In genomic region chr17:24848600-24849031, GRCm38 (mm10) we compare ENCODE assay signal across 9 mouse cellular contexts. TPM values are rescaled to one million over a fixed set of nuclear protein-coding genes. Genes with fewer than 3 reads are reported as not detected.
DNase-seq lines count a peak whose midpoint lies in the region; ATAC-seq and TF ChIP-seq lines count a peak whose summit lies in the region.
"Had no signal": no experiment of that assay in that cellular context is flagged by ENCODE, and none has a peak within 500 bp of the region (broad histone marks: within the 10 kb centered on the region; RNA-seq: fewer than 3 reads in every experiment).

No protein-coding gene starts in this region.

- ATAC-seq in forebrain, postnatal 0 days, result no peak
- ATAC-seq in embryonic facial prominence, embryonic 12.5 days (ENCODE audit: insufficient number of reproducible peaks, insufficient read depth, low FRiP score, low TSS enrichment), result no peak
- ATAC-seq in midbrain, embryonic 13.5 days, result no peak

- TF ChIP-seq CTCF in forebrain, postnatal 0 days (IDR thresholded peaks at IDR 0.05; ENCODE audit: low read depth), result no peak

- peaks cover 5% of the 10 kb centered on the region; the same call in 1 of the 2 replicates for H3K36me3 ChIP-seq in forebrain, embryonic 10.5 days (replicated peaks)
- peaks cover 5% of the 10 kb centered on the region for H3K36me3 ChIP-seq in forebrain, postnatal 0 days (ENCODE audit: insufficient read depth)
- peaks cover 9% of the 10 kb centered on the region for H3K36me3 ChIP-seq in embryonic facial prominence, embryonic 12.5 days
- H3K36me3 ChIP-seq in midbrain, embryonic 13.5 days, result peaks cover 10% of the 10 kb centered on the region

- no peak overlapping the region for H3K27ac ChIP-seq in forebrain, embryonic 10.5 days
- no peak overlapping the region for H3K27ac ChIP-seq in forebrain, postnatal 0 days (ENCODE audit: low read depth, low read length)
- H3K27ac ChIP-seq in embryonic facial prominence, embryonic 12.5 days, result no peak overlapping the region
- H3K27ac ChIP-seq in midbrain, embryonic 13.5 days, result no peak overlapping the region

- H3K4me2 ChIP-seq in forebrain, postnatal 0 days (ENCODE audit: low read depth), result no peak overlapping the region
- peak overlapping the region; percentile 87 for H3K4me2 ChIP-seq in embryonic facial prominence, embryonic 12.5 days (replicated peaks)
- H3K4me2 ChIP-seq in midbrain, embryonic 13.5 days (replicated peaks), result peak overlapping the region; percentile 94

- H3K27me3 ChIP-seq in forebrain, embryonic 10.5 days (ENCODE audit: poor library complexity, severe bottlenecking), result peaks cover 26% of the 10 kb centered on the region
- no peaks in the 10 kb centered on the region for H3K27me3 ChIP-seq in forebrain, postnatal 0 days (ENCODE audit: insufficient read depth, low read length)
- peaks cover 10% of the 10 kb centered on the region; the same call in 1 of the 2 replicates for H3K27me3 ChIP-seq in embryonic facial prominence, embryonic 12.5 days
- H3K27me3 ChIP-seq in midbrain, embryonic 13.5 days, result peaks cover 14% of the 10 kb centered on the region

- no peak for DNase-seq in forebrain, embryonic 10.5 days (ENCODE audit: extremely low spot score, low spot score)
- DNase-seq in forebrain, postnatal 0 days, result no peak
- DNase-seq in kidney, adult 8-10 months, result peak; percentile 67 to 79
- no peak for DNase-seq in urinary bladder, postnatal 4 days (ENCODE audit: low spot score in 2 of 2)
- no peak for DNase-seq in frontal cortex, postnatal 14 days (ENCODE audit: low spot score in 2 of 2)
- no peak for DNase-seq in B cell, adult 2 months

- peaks cover 28% of the 10 kb centered on the region for H3K4me1 ChIP-seq in forebrain, embryonic 10.5 days
- H3K4me1 ChIP-seq in forebrain, postnatal 0 days (ENCODE audit: insufficient read depth), result peaks cover 16% of the 10 kb centered on the region; the same call in 1 of the 2 replicates
- peaks cover 14% of the 10 kb centered on the region for H3K4me1 ChIP-seq in embryonic facial prominence, embryonic 12.5 days
- H3K4me1 ChIP-seq in midbrain, embryonic 13.5 days (replicated peaks), result peaks cover 25% of the 10 kb centered on the region

- no peak overlapping the region for H3K9ac ChIP-seq in forebrain, postnatal 0 days
- no peak overlapping the region for H3K9ac ChIP-seq in embryonic facial prominence, embryonic 12.5 days
- no peak overlapping the region for H3K9ac ChIP-seq in midbrain, embryonic 13.5 days (replicated peaks)

- H3K9me3 ChIP-seq in forebrain, embryonic 10.5 days, result no peaks in the 10 kb centered on the region
- H3K9me3 ChIP-seq in forebrain, postnatal 0 days (ENCODE audit: low read length), result no peaks in the 10 kb centered on the region
- no peaks in the 10 kb centered on the region for H3K9me3 ChIP-seq in embryonic facial prominence, embryonic 12.5 days
- H3K9me3 ChIP-seq in midbrain, embryonic 13.5 days, result no peaks in the 10 kb centered on the region

- peak overlapping the region; percentile 81 for H3K4me3 ChIP-seq in forebrain, embryonic 10.5 days
- no peak overlapping the region for H3K4me3 ChIP-seq in forebrain, postnatal 0 days (ENCODE audit: low read depth, low read length)
- H3K4me3 ChIP-seq in embryonic facial prominence, embryonic 12.5 days, result 0 out of 2 replicates have a peak overlapping the region, but pooled peaks have one; percentile 7
- peak overlapping the region; percentile 81; the same call in 1 of the 2 replicates for H3K4me3 ChIP-seq in midbrain, embryonic 13.5 days (replicated peaks)

RNA-seq across cellular contexts. Expression of gene Fahd1, which starts 1.5 kb away (rescaled TPM):
- 16.6 and 19.0 TPM in 2 replicates for polyA plus RNA-seq in forebrain, embryonic 10.5 days (2016; fragmentation: Nextera tagmentation; extraction: Ambion mirVana)
- total RNA-seq in forebrain, postnatal 0 days (2014; rRNA removed), result 15.1 and 16.6 TPM in 2 replicates
- 13.5 and 15.6 TPM in 2 replicates for polyA plus RNA-seq in forebrain, postnatal 0 days (2015; fragmentation: Nextera tagmentation; extraction: Ambion mirVana)
- polyA plus RNA-seq in embryonic facial prominence, embryonic 12.5 days (2016; fragmentation: Nextera tagmentation; extraction: Ambion mirVana), result 21.3 and 23.2 TPM in 2 replicates
- 17.9 and 18.4 TPM in 2 replicates for polyA plus RNA-seq in midbrain, embryonic 13.5 days (2015; fragmentation: Nextera tagmentation; extraction: Ambion mirVana)

RNA-seq across cellular contexts. Expression of gene Hagh, which starts 8.7 kb away (rescaled TPM):
- 24.5 and 26.4 TPM in 2 replicates for polyA plus RNA-seq in forebrain, embryonic 10.5 days (2016; fragmentation: Nextera tagmentation; extraction: Ambion mirVana)
- total RNA-seq in forebrain, postnatal 0 days (2014; rRNA removed), result 62.0 and 62.8 TPM in 2 replicates
- 61.6 and 66.6 TPM in 2 replicates for polyA plus RNA-seq in forebrain, postnatal 0 days (2015; fragmentation: Nextera tagmentation; extraction: Ambion mirVana)
- polyA plus RNA-seq in embryonic facial prominence, embryonic 12.5 days (2016; fragmentation: Nextera tagmentation; extraction: Ambion mirVana), result 24.2 and 26.1 TPM in 2 replicates
- polyA plus RNA-seq in midbrain, embryonic 13.5 days (2015; fragmentation: Nextera tagmentation; extraction: Ambion mirVana), result 43.9 and 49.7 TPM in 2 replicates

RNA-seq across cellular contexts. Expression of gene Igfals, which starts 17.2 kb away (rescaled TPM):
- 0.17 and 0.36 TPM in 2 replicates for polyA plus RNA-seq in forebrain, embryonic 10.5 days (2016; fragmentation: Nextera tagmentation; extraction: Ambion mirVana)
- 0.48 TPM in 1 of 2 replicates, not detected in the other for total RNA-seq in forebrain, postnatal 0 days (2014; rRNA removed)
- 0.18 TPM in 1 of 2 replicates, not detected in the other for polyA plus RNA-seq in forebrain, postnatal 0 days (2015; fragmentation: Nextera tagmentation; extraction: Ambion mirVana)
- 0.22 and 0.28 TPM in 2 replicates for polyA plus RNA-seq in embryonic facial prominence, embryonic 12.5 days (2016; fragmentation: Nextera tagmentation; extraction: Ambion mirVana)
- polyA plus RNA-seq in midbrain, embryonic 13.5 days (2015; fragmentation: Nextera tagmentation; extraction: Ambion mirVana), result 0.28 TPM in 1 of 2 replicates, not detected in the other
- total RNA-seq: hematopoietic stem cell, adult 5-6 weeks had no signal

RNA-seq across cellular contexts. Expression of gene Nubp2, which starts 37.5 kb away (rescaled TPM):
- polyA plus RNA-seq in forebrain, embryonic 10.5 days (2016; fragmentation: Nextera tagmentation; extraction: Ambion mirVana), result 81.3 and 82.5 TPM in 2 replicates
- total RNA-seq in forebrain, postnatal 0 days (2014; rRNA removed), result 40.5 and 50.6 TPM in 2 replicates
- polyA plus RNA-seq in forebrain, postnatal 0 days (2015; fragmentation: Nextera tagmentation; extraction: Ambion mirVana), result 67.3 and 80.1 TPM in 2 replicates
- 49.7 and 53.6 TPM in 2 replicates for polyA plus RNA-seq in embryonic facial prominence, embryonic 12.5 days (2016; fragmentation: Nextera tagmentation; extraction: Ambion mirVana)
- 68.2 and 75.3 TPM in 2 replicates for polyA plus RNA-seq in midbrain, embryonic 13.5 days (2015; fragmentation: Nextera tagmentation; extraction: Ambion mirVana)

RNA-seq across cellular contexts. Expression of gene Spsb3, which starts 37.8 kb away (rescaled TPM):
- polyA plus RNA-seq in forebrain, embryonic 10.5 days (2016; fragmentation: Nextera tagmentation; extraction: Ambion mirVana), result 42.8 and 45.3 TPM in 2 replicates
- total RNA-seq in forebrain, postnatal 0 days (2014; rRNA removed), result 75.7 and 91.0 TPM in 2 replicates
- polyA plus RNA-seq in forebrain, postnatal 0 days (2015; fragmentation: Nextera tagmentation; extraction: Ambion mirVana), result 89.8 and 97.8 TPM in 2 replicates
- 43.3 and 43.8 TPM in 2 replicates for polyA plus RNA-seq in embryonic facial prominence, embryonic 12.5 days (2016; fragmentation: Nextera tagmentation; extraction: Ambion mirVana)
- polyA plus RNA-seq in midbrain, embryonic 13.5 days (2015; fragmentation: Nextera tagmentation; extraction: Ambion mirVana), result 71.7 and 74.7 TPM in 2 replicates

Comparison
In these comparisons a context has a peak if more than half of its experiments do, and no peak if none do; other contexts are left out.
1. DNase-seq: peak in kidney, adult 8-10 months (2 of 2); none in forebrain, embryonic 10.5 days (single experiment), forebrain, postnatal 0 days (single experiment), urinary bladder, postnatal 4 days (0 of 2), frontal cortex, postnatal 14 days (0 of 2) and B cell, adult 2 months (0 of 2).